Mouse (Mus musculus) bone marrow macrophage, adult 2 months (primary cell): ENCODE data around the gene Dock8. TPM values are rescaled to one million over a fixed set of nuclear protein-coding genes. Genes with fewer than 3 reads are reported as not detected.
A peak's percentile ranks its signal among the peaks of the same experiment; 100 is the strongest.

ENCODE experiments used
- H3K27ac ChIP-seq: 2 replicates; pipeline ENCODE4 v1.5.1; 2012; ENCODE audit warnings: low read depth, low read length; ENCODE audit not compliant: insufficient read depth
- H3K4me1 ChIP-seq: 2 replicates; pipeline ENCODE4 v1.6.1; 2012; ENCODE audit warnings: low read length; ENCODE audit not compliant: control insufficient read depth, insufficient read depth
- H3K4me3 ChIP-seq: 2 replicates; pipeline ENCODE4 v1.5.1; 2012; ENCODE audit warnings: mild to moderate bottlenecking, low read length, moderate library complexity; ENCODE audit not compliant: insufficient read depth
- CTCF ChIP-seq: IDR thresholded peaks from 2 replicates; pipeline ENCODE4 v1.5.1; 2012; ENCODE audit warnings: low read depth, mild to moderate bottlenecking, low read length, moderate library complexity
- POLR2A ChIP-seq: IDR thresholded peaks from 2 replicates; pipeline ENCODE4 v1.6.1; 2012; ENCODE audit warnings: mild to moderate bottlenecking, low read depth, low read length, borderline replicate concordance
- polyA plus RNA-seq: library from polyadenylated mRNA; stranded (reverse); fragments of >200 nt; gene quantifications from 2 replicates; pipeline ENCODE4 v1.2.4, GENCODE M21; 2012; ENCODE audit not compliant: missing spikeins, insufficient read depth, insufficient read length

Gene Dock8
- polyA plus RNA-seq, 1 experiment, result 83.3 TPM

DNA sequence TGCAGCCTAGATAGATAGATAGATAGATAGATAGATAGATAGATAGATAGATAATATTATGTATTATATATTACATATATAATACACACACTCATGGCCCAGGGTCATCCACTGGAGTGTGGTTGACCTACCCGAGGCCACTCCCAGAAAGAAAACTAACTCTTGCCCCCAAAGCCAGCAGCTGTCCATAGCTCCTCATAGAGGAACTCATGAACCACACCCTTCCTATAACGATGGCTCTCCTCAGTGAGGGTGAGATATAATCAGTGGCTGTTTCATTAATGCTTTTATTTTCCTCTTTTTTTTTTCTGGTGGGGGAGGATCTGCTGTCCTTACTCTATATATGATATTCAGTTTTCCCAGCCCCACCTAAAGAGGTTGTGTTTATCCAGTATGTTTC lies 134.6 kb downstream of the Dock8 start:
- TF ChIP-seq POLR2A, result no peak
- no peak for TF ChIP-seq CTCF
- no peak overlapping the region for H3K4me3 ChIP-seq
- H3K27ac ChIP-seq, result no peak overlapping the region
- H3K4me1 ChIP-seq, result peaks cover 28% of the 10 kb centered on the region

DNA sequence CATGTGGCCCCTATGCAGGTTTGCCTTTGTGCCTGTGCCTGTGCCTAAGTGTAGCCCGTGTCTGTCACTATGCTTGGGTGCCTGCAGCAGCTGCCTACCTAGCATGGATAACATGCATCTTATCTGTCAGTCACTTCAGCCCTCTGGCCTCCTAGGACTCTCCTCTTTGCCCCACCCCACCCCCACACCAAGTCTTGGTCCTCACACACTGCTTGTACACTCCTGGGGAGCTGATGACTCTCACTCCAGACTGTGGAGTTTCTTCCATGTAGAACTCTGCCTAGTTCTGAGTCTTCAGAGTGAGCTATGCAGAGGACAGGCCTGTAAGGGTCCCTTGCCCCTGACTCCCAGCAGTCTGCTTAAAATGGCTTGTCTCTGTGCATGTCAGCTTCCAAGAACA lies 136.8 kb downstream of the Dock8 start:
- peak overlapping the region; percentile 19; the same call in 1 of the 2 replicates for H3K27ac ChIP-seq
- H3K4me1 ChIP-seq, result peaks cover 38% of the 10 kb centered on the region
- no peak overlapping the region for H3K4me3 ChIP-seq
- TF ChIP-seq POLR2A (no peak), CTCF (no peak)

DNA sequence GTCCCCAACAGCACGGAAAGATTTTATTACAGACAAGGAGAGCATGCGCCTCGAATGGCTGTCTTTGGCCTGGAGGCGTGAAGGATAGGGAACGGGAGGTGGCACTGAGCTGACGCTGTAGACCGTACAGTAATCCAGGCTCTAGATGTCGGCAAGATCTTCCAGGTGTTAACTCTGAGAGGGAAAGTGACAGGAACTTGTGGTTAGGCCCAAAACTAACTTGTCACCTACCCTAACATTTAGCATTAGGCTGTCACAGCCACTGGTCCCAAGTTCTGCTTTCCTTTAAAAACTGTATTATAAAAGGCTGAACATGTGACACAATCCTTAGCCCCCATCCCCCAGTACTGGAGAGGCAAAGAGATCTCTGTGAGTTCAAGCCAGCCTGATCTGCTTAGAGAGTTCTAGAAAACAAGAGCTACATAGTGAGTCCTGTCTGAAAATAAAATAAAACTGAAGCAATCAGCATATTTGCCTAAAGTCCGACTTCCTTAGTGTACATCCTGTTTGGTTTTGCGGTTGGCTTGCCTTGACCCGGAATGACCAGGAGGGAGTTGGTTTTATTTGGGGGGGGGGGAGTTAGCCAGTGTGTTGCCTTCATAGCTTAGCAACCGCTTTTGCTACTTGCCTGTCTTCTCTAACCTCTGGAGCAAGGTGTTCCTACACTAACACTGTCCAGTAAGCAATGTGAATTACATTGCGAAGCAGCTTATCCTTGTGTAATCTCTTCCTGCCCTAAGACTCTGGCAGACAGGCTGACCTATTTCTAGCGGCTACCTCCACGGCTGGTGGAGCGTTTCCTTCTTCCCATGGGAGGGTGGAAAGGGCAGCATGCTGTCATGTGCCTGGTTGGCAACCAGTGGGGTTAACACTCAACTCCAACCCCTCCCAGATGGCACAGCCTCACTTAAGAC lies 138.8 kb downstream of the Dock8 start:
- Histone ChIP-seq H3K4me3 (peak overlapping the region; percentile 18), H3K27ac (peak overlapping the region; percentile 85), H3K4me1 (peaks cover 38% of the 10 kb centered on the region)
- TF ChIP-seq POLR2A, result no peak
- TF ChIP-seq CTCF, result no peak

DNA sequence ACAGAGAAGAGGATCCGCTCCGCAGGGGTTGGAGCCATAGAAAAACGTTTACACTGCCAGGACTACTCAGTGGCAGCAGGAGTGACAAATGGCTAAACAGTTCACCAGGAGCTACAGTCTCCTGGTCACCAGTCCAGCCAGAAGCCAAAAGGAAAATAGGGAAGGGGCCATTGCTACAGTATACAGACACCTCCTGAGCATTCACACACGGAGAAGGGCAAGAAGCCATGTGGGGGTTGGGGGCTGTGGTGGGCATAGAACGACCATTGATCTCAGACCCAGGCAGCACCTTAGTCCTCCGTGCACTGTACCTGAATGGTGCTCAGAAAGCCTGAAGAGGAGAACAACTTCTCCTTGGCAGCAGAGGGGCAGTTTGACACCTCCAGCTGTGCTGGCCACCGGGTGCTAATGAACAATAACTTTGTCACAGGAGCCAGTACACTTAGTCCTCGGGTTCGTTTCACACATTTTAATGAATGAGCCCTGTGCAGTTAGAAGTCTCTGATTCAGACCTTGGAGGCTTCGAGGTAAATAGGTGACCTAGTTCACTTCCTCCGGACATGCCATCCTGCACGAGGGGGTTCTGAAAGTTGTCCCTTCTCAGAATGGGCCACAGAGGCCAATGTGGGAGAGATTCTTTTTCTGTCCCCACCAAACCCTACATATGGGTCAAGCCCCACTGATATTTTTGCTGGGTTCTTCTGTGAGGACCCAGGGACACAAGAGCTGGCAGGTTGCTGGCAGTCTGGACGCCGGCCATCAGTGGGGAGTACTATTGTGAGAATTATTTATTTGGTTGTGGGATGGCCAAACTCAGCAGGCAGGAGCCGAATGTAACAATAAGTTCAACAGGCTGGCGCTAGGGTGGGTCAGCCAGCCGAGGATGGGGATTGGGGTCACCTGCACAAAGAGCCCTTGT lies 145.0 kb downstream of the Dock8 start:
- Histone ChIP-seq H3K4me3 (no peak overlapping the region), H3K27ac (no peak overlapping the region), H3K4me1 (peaks cover 7% of the 10 kb centered on the region)
- TF ChIP-seq POLR2A, result no peak
- no peak for TF ChIP-seq CTCF

DNA sequence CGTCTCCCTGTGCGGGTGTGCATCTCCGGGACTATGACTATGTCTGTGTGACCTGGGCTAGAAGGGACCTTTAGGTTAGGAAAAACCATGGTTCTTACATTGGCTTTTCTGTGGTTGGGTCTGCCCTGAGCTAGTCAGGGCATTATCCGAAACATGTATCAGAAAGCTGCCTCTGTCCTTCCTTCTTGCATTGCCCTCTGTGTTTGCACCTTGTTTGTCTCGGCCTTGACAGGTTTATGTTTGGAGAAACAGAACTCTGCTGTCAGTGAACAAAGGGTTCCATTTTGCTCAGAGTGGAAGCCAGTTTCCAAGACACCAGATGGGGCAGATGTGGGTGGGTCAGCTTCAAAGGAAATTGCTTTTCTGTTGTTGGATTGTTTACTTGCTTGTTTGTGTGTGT lies 145.8 kb downstream of the Dock8 start:
- TF ChIP-seq POLR2A (no peak), CTCF (no peak)
- Histone ChIP-seq H3K27ac (no peak overlapping the region), H3K4me3 (no peak overlapping the region), H3K4me1 (no peaks in the 10 kb centered on the region; the same call in 1 of the 2 replicates)

DNA sequence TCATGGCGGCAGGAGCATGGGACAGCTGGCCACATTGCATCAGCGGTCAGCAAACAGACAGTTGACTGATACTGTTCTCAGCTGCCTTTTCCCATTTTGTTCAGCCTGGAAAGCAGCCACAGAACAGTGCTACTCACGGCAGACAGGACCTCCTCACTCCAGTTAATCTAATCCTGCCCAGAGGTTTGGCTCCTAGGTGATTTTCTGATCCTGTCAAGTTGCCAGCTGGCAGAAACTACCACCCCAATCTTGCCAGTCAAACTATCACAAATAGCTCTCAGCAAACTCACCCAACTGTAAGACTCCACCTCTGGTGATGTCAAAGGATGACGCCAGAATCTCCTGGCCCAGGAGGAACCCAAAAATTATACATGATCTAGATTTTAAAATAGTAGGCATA lies 146.8 kb downstream of the Dock8 start:
- Histone ChIP-seq H3K4me3 (no peak overlapping the region), H3K4me1 (no peaks in the 10 kb centered on the region), H3K27ac (no peak overlapping the region)
- TF ChIP-seq CTCF, result no peak
- TF ChIP-seq POLR2A, result no peak

DNA sequence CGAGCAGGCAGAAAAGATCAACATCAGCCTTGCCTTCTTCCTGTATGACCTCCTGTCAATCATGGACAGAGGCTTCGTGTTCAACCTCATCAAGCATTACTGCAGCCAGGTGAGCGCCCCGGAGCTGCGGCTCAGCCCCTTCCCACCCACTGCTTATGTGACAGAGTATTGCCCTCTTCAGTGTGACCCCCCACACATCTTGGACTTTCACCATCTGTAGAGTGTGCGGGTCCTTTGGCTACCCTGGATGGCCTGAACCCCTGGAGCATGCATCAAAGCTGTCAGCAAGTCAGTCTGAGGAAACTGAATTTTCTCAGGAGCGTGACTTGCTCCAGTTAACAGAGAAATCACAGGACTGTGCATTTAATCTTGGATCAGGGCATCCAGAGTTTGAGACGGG lies 150.5 kb downstream of the Dock8 start:
- Histone ChIP-seq H3K4me3 (no peak overlapping the region), H3K27ac (no peak overlapping the region), H3K4me1 (no peaks in the 10 kb centered on the region)
- TF ChIP-seq POLR2A (no peak), CTCF (no peak)

DNA sequence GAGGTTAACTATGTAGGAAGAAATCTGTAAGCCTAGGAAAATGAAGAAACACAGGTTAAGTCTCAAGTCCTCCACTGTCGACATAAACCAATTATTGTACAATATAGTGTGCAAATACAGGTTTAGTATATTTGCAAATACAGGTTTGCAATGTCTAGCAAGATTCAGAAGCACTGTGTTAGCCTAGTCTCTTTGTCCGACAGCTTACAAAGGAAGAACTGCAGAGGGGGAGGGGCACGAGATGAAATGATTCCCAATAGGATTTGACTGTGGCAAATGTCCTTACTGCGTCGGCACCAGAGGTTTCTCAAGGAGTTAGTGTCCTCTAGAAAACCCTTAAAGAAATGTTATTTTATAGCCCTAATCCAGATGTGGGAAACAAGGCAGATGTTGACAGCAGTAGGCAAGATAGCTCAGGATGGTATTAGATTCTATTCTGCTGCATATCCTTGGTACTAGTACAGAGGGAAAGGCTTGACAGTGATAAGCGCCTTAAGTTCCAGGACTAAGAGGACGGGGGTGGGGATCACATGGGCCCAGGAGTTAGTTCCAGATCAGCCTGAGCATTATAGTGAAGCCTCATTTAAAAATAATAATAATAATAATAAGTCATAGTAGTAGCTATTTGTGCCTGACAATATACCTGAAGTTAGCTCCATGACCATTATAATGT lies 155.3 kb downstream of the Dock8 start:
- Histone ChIP-seq H3K4me3 (no peak overlapping the region), H3K4me1 (no peaks in the 10 kb centered on the region), H3K27ac (no peak overlapping the region)
- no peak for TF ChIP-seq POLR2A
- no peak for TF ChIP-seq CTCF

DNA sequence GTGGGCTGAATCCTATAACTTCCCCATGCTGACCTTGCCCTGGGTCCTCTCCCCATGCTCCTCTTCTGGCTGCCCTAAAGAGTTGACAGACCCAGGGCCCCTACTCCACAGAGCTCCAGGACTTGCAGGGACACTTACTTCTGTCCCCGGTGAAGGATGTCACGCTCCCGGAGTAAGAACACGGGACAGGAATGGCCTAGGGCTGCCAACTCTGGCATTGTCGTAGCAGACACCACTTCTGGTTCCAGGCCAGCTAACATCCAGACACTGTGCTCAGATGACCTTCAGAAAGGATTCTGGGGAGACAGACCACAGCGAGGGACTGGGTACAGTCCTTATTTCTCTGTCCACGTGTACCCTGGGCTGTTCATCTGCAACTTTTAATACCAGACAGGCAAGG lies 155.9 kb downstream of the Dock8 start:
- TF ChIP-seq CTCF, result no peak
- no peak for TF ChIP-seq POLR2A
- Histone ChIP-seq H3K4me3 (no peak overlapping the region), H3K4me1 (no peaks in the 10 kb centered on the region), H3K27ac (no peak overlapping the region)

DNA sequence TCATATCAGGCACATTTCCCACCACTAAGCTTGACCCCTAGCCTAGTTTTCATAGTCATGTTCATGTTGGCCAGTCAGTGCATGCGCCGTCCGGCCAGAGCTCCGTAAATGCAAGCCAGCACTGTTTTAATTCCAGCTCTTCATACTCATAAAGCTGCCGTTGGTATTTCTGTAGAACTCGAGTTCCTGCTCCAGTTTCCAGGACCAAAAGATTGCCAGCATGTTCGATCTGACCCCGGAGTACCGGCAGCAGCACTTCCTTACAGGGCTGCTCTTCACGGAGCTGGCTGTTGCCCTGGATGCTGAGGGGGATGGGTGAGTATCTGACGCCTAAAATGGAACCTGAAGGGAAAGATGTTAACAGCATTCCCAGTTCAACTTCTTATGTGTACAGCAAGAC lies 156.4 kb downstream of the Dock8 start:
- Histone ChIP-seq H3K4me3 (no peak overlapping the region), H3K27ac (no peak overlapping the region), H3K4me1 (no peaks in the 10 kb centered on the region)
- TF ChIP-seq POLR2A (no peak), CTCF (no peak)
